Mouse (Mus musculus) megakaryocyte-erythroid progenitor cell, adult 5 weeks (primary cell): Measurements from ENCODE around the gene Irx5. TPM values are rescaled to one million over a fixed set of nuclear protein-coding genes. Genes with fewer than 3 reads are reported as not detected.

Experiments used
- polyA plus RNA-seq: library from polyadenylated mRNA; stranded (reverse); fragments of >175 nt; gene quantifications from 2 replicates; pipeline ENCODE4 v1.2.3, GENCODE M21; 2012

Irx5 gene
- polyA plus RNA-seq = 0.29 and 0.43 TPM in 2 replicates

GRCm38 (mm10) chr8:92357398-92357981 is at the start of gene Irx5:
Gene Irx5 (plus strand): TSS chr8:92357625.

